Mouse (Mus musculus) left cerebral cortex, adult 6 months (tissue): Measurements from ENCODE around the gene Cul9. TPM values are rescaled to one million over a fixed set of nuclear protein-coding genes. Genes with fewer than 3 reads are reported as not detected.

ENCODE experiments used
- long read RNA-seq, 2 experiments: library from polyadenylated mRNA; unstranded; transcript quantifications; one replicate each; pipeline ENCODE4 v2.0.0; 2019 to 2020
- polyA plus RNA-seq: library from polyadenylated mRNA; unstranded; fragments of <200 nt; fragmentation: Nextera tagmentation; gene quantifications from 2 replicates; pipeline ENCODE4 v1.2.3, GENCODE M21; 2021

The Cul9 gene
- polyA plus RNA-seq = 18.6 and 21.2 TPM in 2 replicates
- long read RNA-seq, experiment 1, full-length matches to known transcripts = 2 of 51 reads
- long read RNA-seq, experiment 1, partial matches to known transcripts = 38 of 51 reads
- long read RNA-seq, experiment 1, other reads (novel, unspliced or antisense) = 11 of 51 reads
- long read RNA-seq, experiment 2, partial matches to known transcripts = 12 of 12 reads
- long read RNA-seq, experiment 2, other reads (novel, unspliced or antisense) = 0 of 12 reads

GRCm38 (mm10) chr17:46545813-46546564 lies at the start of gene Cul9:
Gene Cul9, minus strand, starts transcription at chr17:46546388.

GRCm38 (mm10) chr17:46555673-46556583 lies 9.7 kb upstream of the Cul9 start, which contains the start of gene Srf:
Gene Srf, minus strand, starts transcription at chr17:46556175.

GRCm38 (mm10) chr17:46496623-46497434 lies 49.4 kb downstream of the Cul9 start, which contains the start of gene Dnph1:
Gene Dnph1, plus strand, starts transcription at chr17:46496711.

GRCm38 (mm10) chr17:46487431-46487830 lies 58.8 kb downstream of the Cul9 start, which contains the start of gene Ttbk1:
Gene Ttbk1, minus strand, starts transcription at chr17:46487675.

Other genes with a start within 250 kb of the Cul9 start
- 11.2 and 12.2 TPM in 2 replicates for gene Dlk2, start 249.0 kb downstream of the Cul9 start, polyA plus RNA-seq
- 2.4 and 3.1 TPM in 2 replicates for gene Abcc10, start 218.0 kb downstream of the Cul9 start, polyA plus RNA-seq
- gene Zfp318, start 162.7 kb downstream of the Cul9 start, polyA plus RNA-seq = 4.4 and 12.0 TPM in 2 replicates
- not detected in 2 replicates for gene Crip3, start 117.5 kb downstream of the Cul9 start, polyA plus RNA-seq
- gene Slc22a7, start 107.9 kb downstream of the Cul9 start, polyA plus RNA-seq = 0.23 TPM in 1 of 2 replicates, not detected in the other
- 4.9 and 7.3 TPM in 2 replicates for gene Ttbk1, start 58.7 kb downstream of the Cul9 start, polyA plus RNA-seq
- 7.9 and 10.1 TPM in 2 replicates for gene Dnph1, start 49.7 kb downstream of the Cul9 start, polyA plus RNA-seq
- gene Srf, start 9.8 kb upstream of the Cul9 start, polyA plus RNA-seq = 3.7 and 4.7 TPM in 2 replicates
- gene Ptk7, start 83.1 kb upstream of the Cul9 start, polyA plus RNA-seq = 2.2 and 2.3 TPM in 2 replicates
- 12.7 and 13.1 TPM in 2 replicates for gene Klc4, start 99.6 kb upstream of the Cul9 start, polyA plus RNA-seq
- gene Mrpl2, start 99.8 kb upstream of the Cul9 start, polyA plus RNA-seq = 73.6 and 117 TPM in 2 replicates
- 3.2 and 3.5 TPM in 2 replicates for gene Cul7, start 103.9 kb upstream of the Cul9 start, polyA plus RNA-seq
- gene Rrp36, start 128.0 kb upstream of the Cul9 start, polyA plus RNA-seq = 21.4 and 26.1 TPM in 2 replicates
- 258 and 283 TPM in 2 replicates for gene Mea1, start 132.4 kb upstream of the Cul9 start, polyA plus RNA-seq
- 213 and 224 TPM in 2 replicates for gene Klhdc3, start 134.5 kb upstream of the Cul9 start, polyA plus RNA-seq
- gene Ppp2r5d, start 158.7 kb upstream of the Cul9 start, polyA plus RNA-seq = 35.7 and 47.7 TPM in 2 replicates
- 7.7 and 42.5 TPM in 2 replicates for gene Pex6, start 165.1 kb upstream of the Cul9 start, polyA plus RNA-seq
- gene Gnmt, start 182.8 kb upstream of the Cul9 start, polyA plus RNA-seq = 0.16 TPM in 1 of 2 replicates, not detected in the other
- gene Cnpy3, start 205.8 kb upstream of the Cul9 start, polyA plus RNA-seq = 88.3 and 104 TPM in 2 replicates
- 0.89 and 1.1 TPM in 2 replicates for gene Ptcra, start 217.3 kb upstream of the Cul9 start, polyA plus RNA-seq
- gene 2310039H08Rik, start 226.2 kb upstream of the Cul9 start, polyA plus RNA-seq = 20.3 and 22.5 TPM in 2 replicates
- 30.9 and 44.3 TPM in 2 replicates for gene Rpl7l1, start 236.3 kb upstream of the Cul9 start, polyA plus RNA-seq